8 mouse cellular contexts compared by ENCODE assay signal in genomic region chr1:58973366-58974221, GRCm38 (mm10). TPM values are rescaled to one million over a fixed set of nuclear protein-coding genes. Genes with fewer than 3 reads are reported as not detected.
DNase-seq lines count a peak whose midpoint lies in the region; ATAC-seq and TF ChIP-seq lines count a peak whose summit lies in the region.

TSS of gene Trak2 (minus strand) at chr1:58973430.
TSS of gene Stradb (plus strand) at chr1:58973522.

- H3K27ac ChIP-seq in MEL (ENCODE audit: control insufficient read depth, low read depth, low read length) = peak within 1 kb of the TSS; percentile 53
- H3K27ac ChIP-seq in cerebellum, adult 2 months (ENCODE audit: insufficient read depth, low read length) = peak within 1 kb of the TSS; percentile 90
- peak within 1 kb of the TSS; percentile 81 for H3K27ac ChIP-seq in lung, embryonic 16.5 days (ENCODE audit: low read length)

- H3K27me3 ChIP-seq in MEL (ENCODE audit: control insufficient read depth in 1 of 2, insufficient read depth in 2 of 2, low read length in 2 of 2) = no peaks in the 10 kb centered on the region
- no peaks in the 10 kb centered on the region for H3K27me3 ChIP-seq in cerebellum, adult 2 months (ENCODE audit: control insufficient read depth, insufficient read depth, low read length)
- no peaks in the 10 kb centered on the region for H3K27me3 ChIP-seq in lung, embryonic 16.5 days (ENCODE audit: control insufficient read depth, insufficient read depth, low read depth, low read length)

- no peaks in the 10 kb centered on the region for H3K9me3 ChIP-seq in MEL (replicated peaks; ENCODE audit: insufficient read depth, low read length)
- no peaks in the 10 kb centered on the region for H3K9me3 ChIP-seq in lung, embryonic 16.5 days (ENCODE audit: control insufficient read depth, low read length)

- peaks cover 41% of the 10 kb centered on the region for H3K79me2 ChIP-seq in MEL (ENCODE audit: control insufficient read depth, insufficient read depth, low read length, poor library complexity)

- peaks cover 0 to 40% of the 10 kb centered on the region in 2 experiments; a peak in 2 of 4 replicates for H3K36me3 ChIP-seq in MEL (ENCODE audit: control insufficient read depth in 1 of 2, insufficient read depth in 2 of 2, low read length in 2 of 2)
- H3K36me3 ChIP-seq in lung, embryonic 16.5 days (ENCODE audit: control insufficient read depth, insufficient read depth, low read length) = peaks cover 3% of the 10 kb centered on the region; the same call in 1 of the 2 replicates

- peak; percentile 97 for DNase-seq in MEL (ENCODE audit: low read depth, low spot score)
- peak; percentile 95 to 96 for DNase-seq in cerebellum, adult 2 months
- peak; percentile 97 for DNase-seq in forelimb bud, embryonic 11.5 days (ENCODE audit: low read depth, low spot score)
- DNase-seq in layer of hippocampus, adult 9-10 months (ENCODE audit: low spot score) = peak; percentile 88
- DNase-seq in ovary, postnatal 10 days (ENCODE audit: low spot score) = peak; percentile 77
- DNase-seq in thymus, postnatal 10 days (ENCODE audit: low spot score in 2 of 2) = peak; percentile 93 to 97

- H3K4me2 ChIP-seq in lung, embryonic 16.5 days (ENCODE audit: low read depth, low read length) = peak within 1 kb of the TSS; percentile 86

- peak within 1 kb of the TSS; percentile 85 to 86 for H3K4me3 ChIP-seq in MEL (ENCODE audit: control insufficient read depth in 1 of 2, insufficient read depth in 1 of 2, low read depth in 2 of 2, low read length in 2 of 2)
- peak within 1 kb of the TSS; percentile 93 for H3K4me3 ChIP-seq in cerebellum, adult 2 months (replicated peaks; ENCODE audit: insufficient read depth, low read depth, low read length)
- peak within 1 kb of the TSS; percentile 91 for H3K4me3 ChIP-seq in lung, embryonic 16.5 days (ENCODE audit: low read length)

- peak; percentile 95 to 96 for ATAC-seq in hematopoietic stem cell, adult 5-6 weeks (replicated peaks in 1 of 2; ENCODE audit: insufficient read depth in 1 of 2, low FRiP score in 2 of 2, low TSS enrichment in 1 of 2, low read depth in 1 of 2, poor library complexity in 2 of 2, severe bottlenecking in 2 of 2)
- ATAC-seq in lung, embryonic 16.5 days (ENCODE audit: low read depth) = peak; percentile 98

- peaks cover 19 to 22% of the 10 kb centered on the region in 2 experiments for H3K4me1 ChIP-seq in MEL (ENCODE audit: control insufficient read depth in 1 of 2, insufficient read depth in 2 of 2, low read length in 2 of 2)
- peaks cover 8% of the 10 kb centered on the region; the same call in 1 of the 2 replicates for H3K4me1 ChIP-seq in cerebellum, adult 2 months (ENCODE audit: control insufficient read depth, insufficient read depth, low read length)
- H3K4me1 ChIP-seq in lung, embryonic 16.5 days (replicated peaks; ENCODE audit: control insufficient read depth, insufficient read depth, low read length) = peaks cover 15% of the 10 kb centered on the region; the same call in 1 of the 2 replicates

- WGBS in cerebellum, adult 2 months = under 1% methylated on average over 69 of the region's 69 CpGs
- WGBS in lung, embryonic 16.5 days = under 1% methylated on average over 67 of the region's 69 CpGs

- peak within 1 kb of the TSS; percentile 88 for H3K9ac ChIP-seq in MEL (ENCODE audit: control insufficient read depth, low read depth, low read length, poor library complexity, severe bottlenecking)
- peak within 1 kb of the TSS; percentile 93 for H3K9ac ChIP-seq in lung, embryonic 16.5 days (ENCODE audit: low read length)

- TF ChIP-seq EP300 in MEL (IDR thresholded peaks at IDR 0.05; ENCODE audit: low read depth in 1 of 2, low read length in 2 of 2) = peak in 1 of 2 experiments; percentile 31; a peak in 1 of 4 replicates

- no peak for TF ChIP-seq CTCF in MEL (IDR thresholded peaks at IDR 0.05 in 2 of 3, conservative IDR thresholded peaks at IDR 0.05 in 1 of 3; ENCODE audit: control insufficient read depth in 1 of 3, insufficient read depth in 1 of 3, low read depth in 2 of 3, low read length in 3 of 3, poor library complexity in 1 of 3, severe bottlenecking in 1 of 3)
- no peak for TF ChIP-seq CTCF in cerebellum, adult 2 months (IDR thresholded peaks at IDR 0.05; ENCODE audit: borderline replicate concordance, insufficient read depth, low read depth, low read length)

- no peak for TF ChIP-seq RAD21 in MEL (IDR thresholded peaks at IDR 0.05; ENCODE audit: low read depth, low read length)

- peak; percentile 42 to 61; a peak in 3 of 4 replicates for TF ChIP-seq POLR2A in MEL (IDR thresholded peaks at IDR 0.05; ENCODE audit: control insufficient read depth in 1 of 2, insufficient read depth in 1 of 2, low read depth in 1 of 2, low read length in 2 of 2, poor library complexity in 1 of 2)
- peak; percentile 50; the same call in 1 of the 2 replicates for TF ChIP-seq POLR2A in cerebellum, adult 2 months (IDR thresholded peaks at IDR 0.05; ENCODE audit: borderline replicate concordance, insufficient read depth, low read length)

TF ChIP-seq in MEL, 35 proteins besides CTCF, POLR2A, EP300 and RAD21 (continues in another document):
- peak; percentile 47; the same call in 1 of the 2 replicates for TF ChIP-seq POLR2AphosphoS2 (IDR thresholded peaks at IDR 0.05; ENCODE audit: low read length)
- peak; percentile 98 for TF ChIP-seq KAT2A (conservative IDR thresholded peaks at IDR 0.05; ENCODE audit: low read depth, low read length)
- peak; percentile 9; the same call in 1 of the 2 replicates for TF ChIP-seq CHD2 (IDR thresholded peaks at IDR 0.05; ENCODE audit: low read length)
- no peak; the same call in 1 of the 2 replicates for TF ChIP-seq RCOR1 (IDR thresholded peaks at IDR 0.05; ENCODE audit: low read depth, low read length)
- no peak for TF ChIP-seq BHLHE40 (IDR thresholded peaks at IDR 0.05; ENCODE audit: borderline replicate concordance, low read depth, low read length)
- no peak for TF ChIP-seq JUND (IDR thresholded peaks at IDR 0.05; ENCODE audit: low read depth, low read length)
- peak; percentile 71 for TF ChIP-seq TCF12 (IDR thresholded peaks at IDR 0.05; ENCODE audit: low read depth, low read length)
- TF ChIP-seq TBP (IDR thresholded peaks at IDR 0.05; ENCODE audit: low read depth, low read length) = peak; percentile 81
- TF ChIP-seq ZC3H11A (IDR thresholded peaks at IDR 0.05; ENCODE audit: low read depth, low read length) = no peak
- TF ChIP-seq ZNF384 (IDR thresholded peaks at IDR 0.05; ENCODE audit: low read depth, low read length) = no peak; the same call in 1 of the 2 replicates
- peak; percentile 86; the same call in 1 of the 2 replicates for TF ChIP-seq ELF1 (IDR thresholded peaks at IDR 0.05; ENCODE audit: low read depth, low read length)
- peak; percentile 100 for TF ChIP-seq HCFC1 (IDR thresholded peaks at IDR 0.05; ENCODE audit: low read depth, low read length)
- 0 out of 2 replicates have a peak, but pooled peaks have one; percentile 29 for TF ChIP-seq UBTF (IDR thresholded peaks at IDR 0.05; ENCODE audit: borderline replicate concordance, insufficient read depth, low read depth, low read length)
- TF ChIP-seq MAFK (IDR thresholded peaks at IDR 0.05; ENCODE audit: borderline replicate concordance, low read depth, low read length) = no peak
- TF ChIP-seq MYB (IDR thresholded peaks at IDR 0.05; ENCODE audit: low read depth, low read length) = no peak
- no peak for TF ChIP-seq TAL1 (IDR thresholded peaks at IDR 0.05; ENCODE audit: low read length)
- TF ChIP-seq NRF1 (IDR thresholded peaks at IDR 0.05; ENCODE audit: insufficient read depth, low read depth, low read length, poor library complexity, severe bottlenecking) = 0 out of 2 replicates have a peak, but pooled peaks have one; percentile 39
- no peak for TF ChIP-seq USF2 (IDR thresholded peaks at IDR 0.05; ENCODE audit: borderline replicate concordance in 1 of 2, insufficient read depth in 1 of 2, low read depth in 1 of 2, low read length in 2 of 2)
- peak; percentile 40; the same call in 1 of the 2 replicates for TF ChIP-seq E2F4 (IDR thresholded peaks at IDR 0.05; ENCODE audit: borderline replicate concordance, low read depth, low read length)
- TF ChIP-seq USF1 (IDR thresholded peaks at IDR 0.05; ENCODE audit: low read depth, low read length) = no peak
- TF ChIP-seq MYC (IDR thresholded peaks at IDR 0.05; ENCODE audit: low read depth, low read length) = no peak
- TF ChIP-seq POLR2AphosphoS5 (IDR thresholded peaks at IDR 0.05; ENCODE audit: borderline replicate concordance, low read depth, low read length) = 0 out of 2 replicates have a peak, but pooled peaks have one; percentile 8
- TF ChIP-seq MAX (IDR thresholded peaks at IDR 0.05; ENCODE audit: low read length) = peak; percentile 33
- peak; percentile 67; the same call in 1 of the 2 replicates for TF ChIP-seq GABPA (IDR thresholded peaks at IDR 0.05; ENCODE audit: low read depth, low read length)
- peak; percentile 69 for TF ChIP-seq ETS1 (IDR thresholded peaks at IDR 0.05; ENCODE audit: low read depth, low read length)
- no peak for TF ChIP-seq MEF2A (IDR thresholded peaks at IDR 0.05; ENCODE audit: extremely low read depth, insufficient replicate concordance, low read depth, low read length, poor library complexity, severe bottlenecking)
- no peak for TF ChIP-seq SMC3 (IDR thresholded peaks at IDR 0.05; ENCODE audit: low read depth, low read length)
- TF ChIP-seq CHD1 (IDR thresholded peaks at IDR 0.05; ENCODE audit: low read depth, low read length) = 0 out of 2 replicates have a peak, but pooled peaks have one; percentile 21
- TF ChIP-seq GATA1 (IDR thresholded peaks at IDR 0.05; ENCODE audit: low read depth, low read length) = no peak
- TF ChIP-seq ZMIZ1 (IDR thresholded peaks at IDR 0.05; ENCODE audit: low read depth, low read length) = peak; percentile 65
- peak; percentile 99 for TF ChIP-seq MAZ (IDR thresholded peaks at IDR 0.05; ENCODE audit: low read depth, low read length)

RNA-seq across cellular contexts. Expression of gene Trak2, which starts in this region (rescaled TPM):
- total RNA-seq in MEL (2012; rRNA removed) = 10.2 and 11.4 TPM in 2 replicates
- polyA plus RNA-seq in MEL (2012; ENCODE audit: insufficient read depth in 1 of 2, insufficient read length in 2 of 2, low read depth in 1 of 2, low replicate concordance in 2 of 2, missing spikeins in 1 of 2) = 100 to 1,000 TPM in 1 of 2 experiments, 10 to 100 TPM in 1; 15.5 to 107 TPM
- 65.4 and 66.2 TPM in 2 replicates for polyA plus RNA-seq in cerebellum, adult 2 months (2012; rRNA removed)
- total RNA-seq in hematopoietic stem cell, adult 5-6 weeks (2017) = 33.5 and 35.1 TPM in 2 replicates
- polyA plus RNA-seq in lung, embryonic 16.5 days (2015; fragmentation: Nextera tagmentation; extraction: Ambion mirVana) = 13.6 and 14.0 TPM in 2 replicates

RNA-seq across cellular contexts. Expression of gene Stradb, which starts in this region (rescaled TPM):
- total RNA-seq in MEL (2012; rRNA removed) = 3.8 and 4.2 TPM in 2 replicates
- polyA plus RNA-seq in MEL (2012; ENCODE audit: insufficient read depth in 1 of 2, insufficient read length in 2 of 2, low read depth in 1 of 2, low replicate concordance in 2 of 2, missing spikeins in 1 of 2) = 10 to 100 TPM in 1 of 2 experiments, not detected in 1; 11.1 TPM
- 26.5 and 27.7 TPM in 2 replicates for polyA plus RNA-seq in cerebellum, adult 2 months (2012; rRNA removed)
- total RNA-seq in hematopoietic stem cell, adult 5-6 weeks (2017) = 14.6 and 15.0 TPM in 2 replicates
- polyA plus RNA-seq in lung, embryonic 16.5 days (2015; fragmentation: Nextera tagmentation; extraction: Ambion mirVana) = 21.9 and 23.7 TPM in 2 replicates

Comparison
In these comparisons a context has a peak if more than half of its experiments do, and no peak if none do; other contexts are left out.
1. Peak in every context shown above with its lines: DNase-seq, ATAC-seq, H3K4me3 ChIP-seq and H3K27ac ChIP-seq.